Mouse (Mus musculus): ENCODE data around the gene Alpl.

DNA sequence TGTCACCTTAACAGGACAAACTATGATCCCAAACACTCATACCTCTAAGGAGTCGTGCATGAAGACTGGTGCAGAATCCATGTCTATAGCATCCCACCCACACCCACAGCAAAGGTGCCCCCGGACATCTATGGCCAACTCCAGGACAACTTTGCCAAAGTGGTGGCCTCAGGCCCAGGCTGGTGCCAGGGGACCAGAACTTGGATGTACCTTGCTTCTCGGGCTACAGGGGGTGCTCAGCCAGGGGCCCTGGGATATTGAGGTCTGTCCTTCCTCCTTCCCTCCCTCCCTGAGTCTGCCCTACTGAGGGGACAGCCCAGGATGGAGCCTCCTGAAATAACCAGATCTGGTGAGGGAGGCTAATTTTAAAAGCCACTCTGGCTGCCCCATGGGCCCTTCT, 63.8 kb downstream of the Alpl start:
- TF ChIP-seq CTCF (conservative IDR thresholded peaks at IDR 0.05; ENCODE audit: low read length) (no peak), NANOG (IDR thresholded peaks at IDR 0.05; ENCODE audit: borderline replicate concordance, low read length) (no peak), POU5F1 (IDR thresholded peaks at IDR 0.05; ENCODE audit: borderline replicate concordance, low read length) (no peak)

Data from E14TG2a.4 (cell line).